Mouse (Mus musculus) MEL (cell line): ENCODE results near the gene Hoxc6. TPM values are rescaled to one million over a fixed set of nuclear protein-coding genes. Genes with fewer than 3 reads are reported as not detected.

Source experiments
- DNase-seq: peaks from one replicate; pipeline ENCODE4 v3.0.0; 2011; ENCODE audit warnings: low read depth, low spot score
- H3K27ac ChIP-seq: 2 replicates; pipeline ENCODE4 v1.5.1; 2012; ENCODE audit warnings: low read depth, mild to moderate bottlenecking, control low read depth, low read length, moderate library complexity; ENCODE audit not compliant: control insufficient read depth
- H3K27me3 ChIP-seq, 2 experiments: fragments of 150-350 bp in 1 of 2; sonication (generic) in 1 of 2; 2 replicates each; pipeline ENCODE4 v1.6.1; 2012; ENCODE audit warnings: low read length in 2 of 2, mild to moderate bottlenecking in 2 of 2, improper control_type of control experiment in 1 of 2, moderate library complexity in 1 of 2; ENCODE audit not compliant: insufficient read depth in 2 of 2, control insufficient read depth in 1 of 2
- H3K36me3 ChIP-seq, 2 experiments: 2 replicates each; pipeline ENCODE4 v1.6.1; 2012 to 2014; ENCODE audit warnings: low read length in 2 of 2, improper control_type of control experiment in 1 of 2, inconsistent platforms in 1 of 2, mild to moderate bottlenecking in 1 of 2; ENCODE audit not compliant: insufficient read depth in 2 of 2, control insufficient read depth in 1 of 2
- H3K4me1 ChIP-seq, 2 experiments: fragments of 150-350 bp in 1 of 2; sonication (generic) in 1 of 2; 2 replicates each; pipeline ENCODE4 v1.6.1; 2012; ENCODE audit warnings: low read length in 2 of 2, improper control_type of control experiment in 1 of 2, mild to moderate bottlenecking in 1 of 2; ENCODE audit not compliant: insufficient read depth in 2 of 2, control insufficient read depth in 1 of 2
- H3K4me3 ChIP-seq, 2 experiments: fragments of 150-350 bp in 1 of 2; sonication (generic) in 1 of 2; 2 replicates each; pipeline ENCODE4 v1.5.1; 2012; ENCODE audit warnings: low read depth in 2 of 2, low read length in 2 of 2, mild to moderate bottlenecking in 2 of 2, moderate library complexity in 2 of 2, control low read depth in 1 of 2, improper control_type of control experiment in 1 of 2; ENCODE audit not compliant: control insufficient read depth in 1 of 2, insufficient read depth in 1 of 2
- H3K79me2 ChIP-seq: 2 replicates; pipeline ENCODE4 v1.6.1; 2012; ENCODE audit warnings: mild to moderate bottlenecking, low read length, moderate library complexity; ENCODE audit not compliant: control insufficient read depth, poor library complexity, insufficient read depth
- H3K9ac ChIP-seq: 2 replicates; pipeline ENCODE4 v1.6.1; 2012; ENCODE audit warnings: low read depth, mild to moderate bottlenecking, control low read depth, low read length, moderate library complexity; ENCODE audit not compliant: control insufficient read depth, poor library complexity, severe bottlenecking
- H3K9me3 ChIP-seq: fragments of 150-350 bp; sonication (generic); replicated peaks from 2 replicates; pipeline ENCODE4 v1.6.1; 2012; ENCODE audit warnings: mild to moderate bottlenecking, low read length, improper control_type of control experiment, moderate library complexity; ENCODE audit not compliant: insufficient read depth
- BHLHE40 ChIP-seq: IDR thresholded peaks from 2 replicates; pipeline ENCODE4 v1.6.1; 2012; ENCODE audit warnings: low read depth, mild to moderate bottlenecking, inconsistent platforms, low read length, improper control_type of control experiment, borderline replicate concordance
- CHD1 ChIP-seq: IDR thresholded peaks from 2 replicates; pipeline ENCODE4 v1.6.1; 2012; ENCODE audit warnings: low read depth, mild to moderate bottlenecking, inconsistent platforms, low read length, improper control_type of control experiment
- CHD2 ChIP-seq: IDR thresholded peaks from 2 replicates; pipeline ENCODE4 v1.6.1; 2011; ENCODE audit warnings: low read length, improper control_type of control experiment
- E2F4 ChIP-seq: IDR thresholded peaks from 2 replicates; pipeline ENCODE4 v1.6.1; 2011; ENCODE audit warnings: low read depth, low read length, improper control_type of control experiment, borderline replicate concordance
- EP300 ChIP-seq, 2 experiments: IDR thresholded peaks; 2 replicates each; pipeline ENCODE4 v1.6.1; 2011; ENCODE audit warnings: improper control_type of control experiment in 2 of 2, low read length in 2 of 2, low read depth in 1 of 2, mild to moderate bottlenecking in 1 of 2
- ETS1 ChIP-seq: IDR thresholded peaks from 2 replicates; pipeline ENCODE4 v1.6.1; 2012; ENCODE audit warnings: low read depth, mild to moderate bottlenecking, inconsistent platforms, low read length, improper control_type of control experiment, moderate library complexity
- GABPA ChIP-seq: IDR thresholded peaks from 2 replicates; pipeline ENCODE4 v1.6.1; 2012; ENCODE audit warnings: low read depth, mild to moderate bottlenecking, inconsistent platforms, low read length, improper control_type of control experiment, moderate library complexity
- HCFC1 ChIP-seq: IDR thresholded peaks from 2 replicates; pipeline ENCODE4 v1.6.1; 2012; ENCODE audit warnings: low read depth, mild to moderate bottlenecking, inconsistent platforms, low read length, improper control_type of control experiment, moderate library complexity
- MAX ChIP-seq: IDR thresholded peaks from 2 replicates; pipeline ENCODE4 v1.6.1; 2011; ENCODE audit warnings: low read length, improper control_type of control experiment
- MXI1 ChIP-seq: IDR thresholded peaks from 2 replicates; pipeline ENCODE4 v1.6.1; 2011; ENCODE audit warnings: mild to moderate bottlenecking, low read depth, low read length, improper control_type of control experiment
- MYC ChIP-seq: IDR thresholded peaks from 2 replicates; pipeline ENCODE4 v1.6.1; 2011; ENCODE audit warnings: low read depth, mild to moderate bottlenecking, low read length, improper control_type of control experiment, moderate library complexity
- POLR2A ChIP-seq, 2 experiments: IDR thresholded peaks; 2 replicates each; pipeline ENCODE4 v1.6.1; 2011 to 2012; ENCODE audit warnings: low read length in 2 of 2, mild to moderate bottlenecking in 2 of 2, control low read depth in 1 of 2, improper control_type of control experiment in 1 of 2, low read depth in 1 of 2, moderate library complexity in 1 of 2; ENCODE audit not compliant: control insufficient read depth in 1 of 2, insufficient read depth in 1 of 2, poor library complexity in 1 of 2
- POLR2AphosphoS2 ChIP-seq: IDR thresholded peaks from 2 replicates; pipeline ENCODE4 v1.6.1; 2011; ENCODE audit warnings: low read length, improper control_type of control experiment
- POLR2AphosphoS5 ChIP-seq: IDR thresholded peaks from 2 replicates; pipeline ENCODE4 v1.6.1; 2012; ENCODE audit warnings: low read depth, borderline replicate concordance, mild to moderate bottlenecking, inconsistent platforms, low read length, moderate library complexity, mixed read lengths
- RAD21 ChIP-seq: IDR thresholded peaks from 2 replicates; pipeline ENCODE4 v1.6.1; 2011; ENCODE audit warnings: mild to moderate bottlenecking, low read depth, low read length, improper control_type of control experiment
- RCOR1 ChIP-seq: IDR thresholded peaks from 2 replicates; pipeline ENCODE4 v1.6.1; 2012; ENCODE audit warnings: low read depth, mild to moderate bottlenecking, inconsistent platforms, low read length, improper control_type of control experiment
- SIN3A ChIP-seq: IDR thresholded peaks from 2 replicates; pipeline ENCODE4 v1.6.1; 2012; ENCODE audit warnings: low read length, improper control_type of control experiment, inconsistent platforms
- SMC3 ChIP-seq: IDR thresholded peaks from 2 replicates; pipeline ENCODE4 v1.6.1; 2011; ENCODE audit warnings: low read depth, low read length, improper control_type of control experiment
- TBP ChIP-seq: IDR thresholded peaks from 2 replicates; pipeline ENCODE4 v1.8.0; 2011; ENCODE audit warnings: low read depth, low read length, improper control_type of control experiment
- TCF12 ChIP-seq: IDR thresholded peaks from 2 replicates; pipeline ENCODE4 v1.6.1; 2014; ENCODE audit warnings: low read depth, mild to moderate bottlenecking, inconsistent platforms, low read length, improper control_type of control experiment, moderate library complexity
- UBTF ChIP-seq: IDR thresholded peaks from 2 replicates; pipeline ENCODE4 v1.6.1; 2012; ENCODE audit warnings: low read depth, mild to moderate bottlenecking, inconsistent platforms, low read length, improper control_type of control experiment, moderate library complexity, borderline replicate concordance; ENCODE audit not compliant: insufficient read depth
- USF1 ChIP-seq: IDR thresholded peaks from 2 replicates; pipeline ENCODE4 v1.6.1; 2014; ENCODE audit warnings: low read depth, mild to moderate bottlenecking, inconsistent platforms, low read length, improper control_type of control experiment, moderate library complexity
- USF2 ChIP-seq, 2 experiments: IDR thresholded peaks; 2 replicates each; pipeline ENCODE4 v1.6.1; 2011 to 2012; ENCODE audit warnings: improper control_type of control experiment in 2 of 2, low read length in 2 of 2, borderline replicate concordance in 1 of 2, inconsistent platforms in 1 of 2, low read depth in 1 of 2, mild to moderate bottlenecking in 1 of 2; ENCODE audit not compliant: insufficient read depth in 1 of 2
- ZKSCAN1 ChIP-seq: IDR thresholded peaks from 2 replicates; pipeline ENCODE4 v1.6.1; 2012; ENCODE audit warnings: low read depth, mild to moderate bottlenecking, inconsistent platforms, low read length, improper control_type of control experiment, moderate library complexity
- ZMIZ1 ChIP-seq: IDR thresholded peaks from 2 replicates; pipeline ENCODE4 v1.6.1; 2012; ENCODE audit warnings: low read depth, mild to moderate bottlenecking, inconsistent platforms, low read length, improper control_type of control experiment, moderate library complexity
- polyA plus RNA-seq, 2 experiments: library from polyadenylated mRNA; stranded (reverse) in 1 of 2; unstranded in 1 of 2; fragments of >175 nt in 1 of 2; fragments of >200 nt in 1 of 2; gene quantifications; 2 replicates each; pipeline versions ENCODE4 v1.2.1 to v1.2.4; 2012; ENCODE audit warnings: low replicate concordance in 2 of 2, low read depth in 1 of 2; ENCODE audit not compliant: insufficient read length in 2 of 2, insufficient read depth in 1 of 2, missing spikeins in 1 of 2
- total RNA-seq: library from RNA; depleted of rRNA; stranded (reverse); fragments of 300-350 nt; gene quantifications from 2 replicates; pipeline ENCODE4 v1.2.3, GENCODE M21; 2012

The Hoxc6 gene
- total and polyA plus RNA-seq, 3 experiments: 2.3 to 9.4 TPM; not detected in 1

GRCm38 (mm10) chr15:102984521-102984920, 13.5 kb upstream of the Hoxc6 start:
- no peak for DNase-seq
- no peak for TF ChIP-seq CHD2
- no peak for TF ChIP-seq ETS1
- no peak for TF ChIP-seq CHD1
- TF ChIP-seq TCF12: no peak
- no peak for TF ChIP-seq POLR2AphosphoS2
- no peak for TF ChIP-seq MYC
- TF ChIP-seq SIN3A: no peak
- no peak for TF ChIP-seq BHLHE40
- TF ChIP-seq TBP: no peak
- no peak for TF ChIP-seq UBTF
- no peak for TF ChIP-seq ZMIZ1
- TF ChIP-seq GABPA: no peak
- TF ChIP-seq, all 39 proteins: peak for 0
- Histone ChIP-seq H3K9ac (no peak overlapping the region), H3K36me3 (peaks cover 0 to 8% of the 10 kb centered on the region in 2 experiments; a peak in 3 of 4 replicates), H3K4me3 (no peak overlapping the region), H3K9me3 (no peaks in the 10 kb centered on the region), H3K79me2 (peaks cover 18% of the 10 kb centered on the region), H3K27ac (no peak overlapping the region), H3K27me3 (no peaks in the 10 kb centered on the region), H3K4me1 (peaks cover under 1 to 10% of the 10 kb centered on the region in 2 experiments)

GRCm38 (mm10) chr15:102984925-102985324, 13.1 kb upstream of the Hoxc6 start:
- no peaks in the 10 kb centered on the region for H3K9me3 ChIP-seq
- H3K79me2 ChIP-seq: peaks cover 14% of the 10 kb centered on the region
- H3K4me1 ChIP-seq: peaks cover 0 to 6% of the 10 kb centered on the region in 2 experiments; a peak in 2 of 4 replicates
- H3K27me3 ChIP-seq: no peaks in the 10 kb centered on the region
- H3K27ac ChIP-seq: no peak overlapping the region
- peaks cover 0 to 4% of the 10 kb centered on the region in 2 experiments; a peak in 2 of 4 replicates for H3K36me3 ChIP-seq
- H3K4me3 ChIP-seq: no peak overlapping the region
- H3K9ac ChIP-seq: no peak overlapping the region
- TF ChIP-seq UBTF (no peak), BHLHE40 (no peak), E2F4 (no peak), TCF12 (no peak), RAD21 (no peak), SIN3A (no peak), ZMIZ1 (no peak), SMC3 (no peak), HCFC1 (no peak), POLR2AphosphoS5 (no peak), RCOR1 (no peak), EP300 (IDR thresholded peaks at IDR 0.05; ENCODE audit: low read depth in 1 of 2, low read length in 2 of 2) (no peak), POLR2A (IDR thresholded peaks at IDR 0.05; ENCODE audit: control insufficient read depth in 1 of 2, insufficient read depth in 1 of 2, low read depth in 1 of 2, low read length in 2 of 2, poor library complexity in 1 of 2) (no peak; a peak in 1 of 4 replicates), MXI1 (no peak), CHD1 (no peak), USF2 (IDR thresholded peaks at IDR 0.05; ENCODE audit: borderline replicate concordance in 1 of 2, insufficient read depth in 1 of 2, low read depth in 1 of 2, low read length in 2 of 2) (no peak), USF1 (no peak), MAX (no peak), ZKSCAN1 (no peak), TBP (no peak)
- DNase-seq: no peak
